Mouse (Mus musculus) heart, embryonic 10.5 days (tissue): ENCODE data around the gene Acp7. TPM values are rescaled to one million over a fixed set of nuclear protein-coding genes. Genes with fewer than 3 reads are reported as not detected.

Source experiments
- DNase-seq: peaks from one replicate; pipeline ENCODE4 v3.0.0-alpha.2; 2017; ENCODE audit warnings: low spot score
- H3K27ac ChIP-seq: fragments of 300-500 bp; sonication (generic); 2 replicates; pipeline ENCODE4 v1.5.1; 2016; ENCODE audit warnings: mild to moderate bottlenecking
- H3K27me3 ChIP-seq: fragments of 300-500 bp; sonication (generic); 2 replicates; pipeline ENCODE4 v1.6.1; 2016; ENCODE audit warnings: mild to moderate bottlenecking; ENCODE audit not compliant: poor library complexity, insufficient read depth, severe bottlenecking
- H3K36me3 ChIP-seq: fragments of 300-500 bp; sonication (generic); 2 replicates; pipeline ENCODE4 v1.6.1; 2016; ENCODE audit warnings: mild to moderate bottlenecking, moderate library complexity
- H3K4me1 ChIP-seq: fragments of 300-500 bp; sonication (generic); 2 replicates; pipeline ENCODE4 v1.6.1; 2016; ENCODE audit warnings: mild to moderate bottlenecking
- H3K4me3 ChIP-seq: fragments of 300-500 bp; sonication (generic); 2 replicates; pipeline ENCODE4 v1.5.1; 2016; ENCODE audit warnings: mild to moderate bottlenecking, moderate library complexity
- H3K9me3 ChIP-seq: fragments of 300-500 bp; sonication (generic); 2 replicates; pipeline ENCODE4 v1.6.1; 2016; ENCODE audit warnings: mild to moderate bottlenecking, moderate library complexity
- WGBS: fragments of 180-500 bp; shearing (Covaris S2); methylation state at CpG from one replicate; pipeline ENCODE4 v1.1.7; 2016; 5-methylcytosine and 5-hydroxymethylcytosine counted together
- polyA plus RNA-seq: library from polyadenylated mRNA; unstranded; fragments of >200 nt; fragmentation: Nextera tagmentation; extraction: Ambion mirVana; gene quantifications from 2 replicates; pipeline ENCODE4 v1.2.1, GENCODE M21; 2016

Acp7 gene
- polyA plus RNA-seq, 1 experiment from 2014 or later, result not detected

DNA sequence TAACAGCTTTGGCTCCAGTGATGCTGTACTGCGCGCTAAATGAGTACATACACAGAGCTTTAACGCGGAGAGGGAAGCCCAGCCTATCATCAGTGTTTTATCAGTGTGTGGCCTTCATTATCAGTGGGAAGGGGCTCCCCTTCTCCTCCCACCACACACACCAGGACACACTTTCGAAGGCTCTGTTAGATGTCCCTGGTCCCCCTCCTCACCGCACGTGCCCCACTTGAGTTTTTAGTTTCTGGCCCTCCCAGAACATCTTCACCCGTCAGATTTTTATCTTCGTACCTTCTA, 33.9 kb downstream of the Acp7 start:
- Histone ChIP-seq H3K27ac (peak overlapping the region; percentile 96), H3K27me3 (no peaks in the 10 kb centered on the region), H3K4me1 (peaks cover 51% of the 10 kb centered on the region), H3K36me3 (no peaks in the 10 kb centered on the region; the same call in 1 of the 2 replicates), H3K9me3 (no peaks in the 10 kb centered on the region), H3K4me3 (peak overlapping the region; percentile 86)
- WGBS, result 9% methylated on average over 9 of the region's 9 CpGs
- DNase-seq, result no peak

DNA sequence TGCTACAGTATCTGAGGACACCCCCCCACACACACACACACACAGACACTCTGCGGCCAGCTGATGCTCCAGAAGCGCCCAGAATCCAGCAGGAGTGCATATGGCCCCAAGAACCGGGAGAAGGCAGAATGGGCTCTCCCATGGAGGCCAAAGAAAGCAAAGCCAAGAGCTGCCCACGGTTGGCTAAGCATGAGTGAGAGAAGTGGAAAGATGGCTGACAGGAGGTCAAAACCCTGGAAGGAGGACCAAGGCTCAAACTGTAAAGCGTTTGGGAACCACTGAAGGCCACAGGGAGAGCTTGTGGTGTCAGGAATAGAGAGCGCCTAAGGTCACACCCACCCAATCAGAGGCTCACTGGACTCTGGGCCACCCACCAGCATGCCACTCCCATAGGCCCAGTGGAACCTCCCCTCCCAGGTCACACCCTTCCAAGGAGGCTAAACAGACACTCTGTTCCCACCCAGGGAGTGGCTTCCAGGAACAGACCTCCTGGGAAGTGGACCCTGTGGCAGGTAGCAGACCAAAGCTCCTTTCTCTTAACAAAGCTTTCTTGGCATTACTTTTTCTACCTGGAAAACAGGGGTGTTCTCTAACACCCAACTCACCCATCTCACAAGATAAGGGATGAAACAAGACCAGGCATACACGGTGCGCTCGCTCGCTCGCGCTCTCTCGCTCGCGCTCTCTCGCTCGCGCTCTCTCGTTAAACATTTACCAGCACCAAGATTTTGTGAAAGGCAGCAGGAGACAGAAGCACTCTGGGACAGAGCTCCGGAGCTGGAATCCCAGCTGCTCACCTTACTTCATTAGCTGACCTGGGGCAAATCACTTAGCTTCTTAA, 34.5 kb downstream of the Acp7 start:
- peak; percentile 92 for DNase-seq
- H3K9me3 ChIP-seq, result no peaks in the 10 kb centered on the region
- WGBS, result 35% methylated on average over 20 of the region's 20 CpGs

DNA sequence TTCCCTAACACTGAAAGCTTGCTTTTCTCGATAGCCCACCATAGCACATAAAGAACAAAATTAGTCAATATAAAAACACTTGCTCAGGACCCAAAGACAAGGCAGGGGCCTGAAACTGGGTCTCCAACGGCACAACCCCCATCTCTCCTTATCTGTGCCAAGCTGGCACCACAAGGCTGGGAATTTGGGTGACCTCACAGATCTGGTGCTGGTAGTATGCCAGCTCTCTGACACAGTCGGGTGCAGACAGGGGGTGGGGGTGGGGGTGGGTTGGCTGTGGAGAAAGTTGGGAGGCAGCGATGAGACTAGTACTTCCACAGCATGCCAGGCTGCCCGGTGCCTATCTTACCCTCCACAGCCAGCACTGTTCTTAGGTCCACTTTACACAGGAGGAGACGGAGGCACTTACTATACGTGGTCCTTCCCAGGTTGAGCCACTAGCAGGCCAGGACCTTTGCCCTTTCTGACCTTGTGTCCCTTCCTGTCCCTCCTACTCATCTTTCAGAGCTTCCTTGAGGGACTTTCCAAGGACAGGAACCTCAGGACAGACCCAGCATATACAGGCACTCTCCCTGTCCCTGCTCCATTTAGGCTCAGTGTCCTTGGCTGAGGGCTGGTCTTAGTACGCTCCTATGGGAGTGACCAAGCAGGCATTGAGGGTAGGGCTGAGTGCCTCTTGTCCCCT, 35.2 kb downstream of the Acp7 start:
- H3K27me3 ChIP-seq, result no peaks in the 10 kb centered on the region
- peak overlapping the region; percentile 86 for H3K4me3 ChIP-seq
- peak overlapping the region; percentile 96 for H3K27ac ChIP-seq
- DNase-seq, result no peak
- WGBS, result 77% methylated on average over 8 of the region's 8 CpGs
- no peaks in the 10 kb centered on the region for H3K9me3 ChIP-seq
- H3K4me1 ChIP-seq, result peaks cover 64% of the 10 kb centered on the region
- no peaks in the 10 kb centered on the region; the same call in 1 of the 2 replicates for H3K36me3 ChIP-seq

More for the DNA sequence above, 34.5 kb downstream of the Acp7 start:
- Histone ChIP-seq H3K4me3 (peak overlapping the region; percentile 86), H3K27ac (peak overlapping the region; percentile 96), H3K27me3 (no peaks in the 10 kb centered on the region), H3K4me1 (peaks cover 57% of the 10 kb centered on the region), H3K36me3 (no peaks in the 10 kb centered on the region; the same call in 1 of the 2 replicates)

DNA sequence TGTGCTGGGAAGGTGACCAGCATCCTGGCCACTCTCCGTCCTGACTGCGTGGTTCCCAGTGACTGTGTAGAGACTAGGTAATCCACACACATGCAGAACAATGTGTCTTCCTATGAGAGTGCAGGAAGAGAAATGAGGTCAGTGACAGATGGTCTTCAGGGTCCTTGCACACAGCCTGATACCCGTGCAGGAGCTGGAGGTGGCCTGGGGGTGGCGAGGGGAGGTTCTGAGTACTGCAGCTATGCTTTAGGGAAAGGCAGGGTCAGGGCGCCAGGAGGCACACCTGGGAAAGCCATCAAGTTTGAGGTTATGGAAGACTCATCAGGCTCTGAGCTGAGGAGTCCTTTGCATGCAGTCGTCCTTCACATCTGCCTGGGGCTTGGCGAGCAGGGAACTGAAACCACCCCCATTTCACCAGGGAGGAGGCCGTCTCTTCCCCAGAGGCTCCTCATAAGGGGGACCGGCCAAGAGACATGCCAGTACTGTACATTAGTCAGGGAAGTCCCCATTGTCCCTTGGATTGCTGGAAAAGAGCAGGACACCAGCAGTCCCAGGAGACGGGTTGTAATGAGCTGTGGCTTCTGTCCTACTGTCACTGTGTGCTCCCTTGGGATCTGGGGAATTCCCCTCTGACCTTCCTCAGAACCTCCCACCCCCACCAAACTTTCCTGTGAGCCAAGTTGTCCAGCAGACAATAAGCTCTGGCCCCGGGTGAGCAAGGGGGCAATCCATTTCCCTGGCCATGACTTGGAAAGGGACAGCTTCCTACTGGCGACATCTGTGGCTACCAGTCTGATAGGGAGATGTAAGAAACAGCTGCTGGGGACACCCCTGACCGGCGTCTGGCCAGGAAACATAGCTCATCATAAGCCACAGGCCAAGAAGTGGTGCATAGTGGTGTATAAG, 37.7 kb downstream of the Acp7 start:
- no peaks in the 10 kb centered on the region for H3K27me3 ChIP-seq
- no peaks in the 10 kb centered on the region for H3K9me3 ChIP-seq
- 47% methylated on average over 14 of the region's 14 CpGs for WGBS
- peaks cover 87% of the 10 kb centered on the region for H3K4me1 ChIP-seq
- H3K36me3 ChIP-seq, result no peaks in the 10 kb centered on the region; the same call in 1 of the 2 replicates
- no peak for DNase-seq
- H3K4me3 ChIP-seq, result no peak overlapping the region
- peak overlapping the region; percentile 57; the same call in 1 of the 2 replicates for H3K27ac ChIP-seq

DNA sequence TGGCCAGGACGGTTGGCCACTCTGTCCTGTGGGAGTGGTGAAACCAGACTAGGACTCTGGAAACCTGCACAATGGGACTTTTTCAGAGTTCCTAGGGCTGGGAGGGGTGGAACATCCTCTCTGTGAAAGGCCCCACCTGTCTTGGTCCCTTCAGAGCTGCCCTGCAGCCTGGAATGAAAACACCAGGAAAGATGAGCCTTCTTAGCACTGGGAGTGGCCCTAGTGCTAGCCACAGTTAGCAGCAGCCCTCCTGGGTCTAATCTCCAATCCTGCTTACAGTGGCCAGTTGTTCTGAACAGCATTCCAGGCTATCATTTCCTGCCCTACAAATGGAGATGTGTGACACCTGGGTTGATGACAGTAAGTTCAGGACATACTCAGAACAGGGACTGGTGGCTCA, 39.3 kb downstream of the Acp7 start:
- 65% methylated on average over 1 of the region's 1 CpGs for WGBS
- no peaks in the 10 kb centered on the region; the same call in 1 of the 2 replicates for H3K36me3 ChIP-seq
- H3K4me3 ChIP-seq, result no peak overlapping the region
- no peak for DNase-seq
- H3K9me3 ChIP-seq, result no peaks in the 10 kb centered on the region
- H3K27me3 ChIP-seq, result no peaks in the 10 kb centered on the region
- H3K27ac ChIP-seq, result 0 out of 2 replicates have a peak overlapping the region, but pooled peaks have one; percentile 37
- H3K4me1 ChIP-seq, result peaks cover 98% of the 10 kb centered on the region

DNA sequence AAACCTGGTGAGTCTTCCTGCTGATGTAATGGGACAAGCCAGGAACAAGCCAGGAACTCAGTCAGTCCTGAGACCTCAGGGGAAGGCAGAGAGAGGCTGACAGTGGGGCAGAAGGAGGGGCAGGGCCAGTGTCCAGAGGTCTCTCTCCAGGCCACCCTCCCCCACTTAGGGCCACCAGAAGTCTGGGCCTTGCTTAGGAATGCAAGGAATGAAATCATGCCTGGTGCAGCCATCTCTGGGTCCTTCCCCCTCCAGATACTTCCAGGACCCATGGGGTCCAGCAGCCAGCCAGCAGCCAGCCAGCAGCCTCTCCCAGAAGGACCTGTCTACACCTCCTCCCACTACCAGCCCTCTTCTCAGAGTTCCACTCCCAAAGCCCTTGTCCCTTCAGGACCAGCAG, 43.5 kb downstream of the Acp7 start:
- DNase-seq, result peak; percentile 89
- Histone ChIP-seq H3K36me3 (no peaks in the 10 kb centered on the region), H3K9me3 (no peaks in the 10 kb centered on the region), H3K27me3 (no peaks in the 10 kb centered on the region), H3K27ac (peak overlapping the region; percentile 82), H3K4me1 (peaks cover 98% of the 10 kb centered on the region), H3K4me3 (peak overlapping the region; percentile 20)

DNA sequence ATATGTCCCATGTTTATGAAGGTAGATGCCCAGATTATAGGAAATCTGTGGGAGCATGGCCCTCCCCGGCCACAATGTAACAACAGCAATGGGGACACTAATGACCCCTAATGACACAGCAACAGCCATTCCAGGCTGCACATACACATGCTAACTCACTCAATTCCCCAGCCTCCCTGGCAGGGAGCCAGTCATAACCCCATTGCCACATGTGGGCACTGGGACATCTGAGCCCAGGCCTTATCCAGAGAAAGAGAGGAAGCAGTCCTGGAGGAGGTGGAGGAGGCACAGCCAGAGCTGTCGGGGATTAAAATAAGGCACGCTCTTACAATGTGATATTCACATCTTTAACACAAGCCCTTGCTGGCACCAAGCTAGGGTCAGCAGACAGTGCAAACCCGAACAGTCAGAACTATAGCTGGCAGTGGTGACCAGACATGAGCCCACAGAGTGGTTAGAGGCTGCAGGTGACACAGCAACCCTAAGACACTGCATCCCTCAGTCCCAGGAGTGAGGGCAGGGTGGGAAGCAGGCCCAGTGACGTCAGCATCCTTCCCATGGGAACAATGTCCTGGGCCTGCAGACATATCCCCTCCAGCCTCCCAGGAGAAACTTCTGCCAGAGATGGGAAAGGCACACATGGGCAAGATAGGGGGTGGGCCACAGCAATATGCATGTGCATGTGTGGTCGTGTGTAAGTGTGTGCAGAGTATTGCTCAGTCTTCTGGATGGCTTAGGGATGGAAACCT, 44.3 kb downstream of the Acp7 start:
- Histone ChIP-seq H3K4me1 (peaks cover 91% of the 10 kb centered on the region), H3K9me3 (no peaks in the 10 kb centered on the region), H3K4me3 (peak overlapping the region; percentile 20; the same call in 1 of the 2 replicates), H3K27me3 (no peaks in the 10 kb centered on the region), H3K27ac (peak overlapping the region; percentile 82), H3K36me3 (no peaks in the 10 kb centered on the region)
- WGBS, result 60% methylated on average over 6 of the region's 6 CpGs
- no peak for DNase-seq

DNA sequence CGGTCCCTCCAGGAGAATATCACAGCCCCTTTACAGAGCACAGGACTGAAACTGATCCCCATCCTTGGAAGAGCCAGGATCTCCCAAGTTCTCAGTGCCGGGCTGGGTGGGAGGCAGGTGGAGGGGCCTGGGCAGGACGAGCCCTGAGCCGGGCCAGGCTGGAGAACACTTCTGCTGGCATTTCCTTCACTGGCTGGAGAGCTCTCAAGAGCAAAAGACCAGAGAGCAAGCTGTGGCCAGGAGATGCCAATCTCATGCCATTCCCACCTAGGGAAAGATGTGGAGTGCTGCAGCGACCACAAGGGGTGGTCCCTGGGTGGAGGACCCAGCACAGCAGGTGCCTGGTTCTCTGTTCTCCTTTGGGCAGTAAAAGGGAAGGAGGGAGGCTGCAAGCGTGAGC, 46.1 kb downstream of the Acp7 start:
- WGBS, result 79% methylated on average over 6 of the region's 6 CpGs
- no peaks in the 10 kb centered on the region for H3K9me3 ChIP-seq
- H3K4me3 ChIP-seq, result 0 out of 2 replicates have a peak overlapping the region, but pooled peaks have one; percentile 8
- no peak for DNase-seq
- peak overlapping the region; percentile 69 for H3K27ac ChIP-seq
- H3K27me3 ChIP-seq, result no peaks in the 10 kb centered on the region
- H3K4me1 ChIP-seq, result peaks cover 83% of the 10 kb centered on the region
- peaks cover 8% of the 10 kb centered on the region for H3K36me3 ChIP-seq

DNA sequence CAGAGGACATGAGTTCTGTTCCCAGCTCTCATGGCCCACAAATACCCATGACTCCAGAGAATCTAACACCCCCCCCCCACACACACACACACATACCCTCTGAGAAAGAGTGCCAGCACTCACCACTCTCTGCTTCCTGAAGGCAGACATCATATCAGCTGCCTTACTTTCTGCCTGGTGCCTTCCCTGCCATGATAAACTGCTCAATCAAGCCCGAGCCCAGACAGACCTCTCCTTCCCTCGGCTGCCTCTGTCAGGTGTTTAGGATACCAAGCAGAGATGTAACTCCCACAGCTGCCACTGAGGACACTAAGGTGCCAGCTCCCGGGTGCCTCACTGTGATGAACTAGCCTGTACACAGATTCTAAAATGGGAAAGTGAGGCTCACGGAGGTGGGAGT, 46.7 kb downstream of the Acp7 start:
- H3K36me3 ChIP-seq, result peaks cover 8% of the 10 kb centered on the region
- DNase-seq, result no peak
- H3K4me3 ChIP-seq, result no peak overlapping the region
- H3K9me3 ChIP-seq, result no peaks in the 10 kb centered on the region
- peaks cover 83% of the 10 kb centered on the region for H3K4me1 ChIP-seq
- no peaks in the 10 kb centered on the region for H3K27me3 ChIP-seq
- 30% methylated on average over 4 of the region's 4 CpGs for WGBS
- H3K27ac ChIP-seq, result peak overlapping the region; percentile 69

DNA sequence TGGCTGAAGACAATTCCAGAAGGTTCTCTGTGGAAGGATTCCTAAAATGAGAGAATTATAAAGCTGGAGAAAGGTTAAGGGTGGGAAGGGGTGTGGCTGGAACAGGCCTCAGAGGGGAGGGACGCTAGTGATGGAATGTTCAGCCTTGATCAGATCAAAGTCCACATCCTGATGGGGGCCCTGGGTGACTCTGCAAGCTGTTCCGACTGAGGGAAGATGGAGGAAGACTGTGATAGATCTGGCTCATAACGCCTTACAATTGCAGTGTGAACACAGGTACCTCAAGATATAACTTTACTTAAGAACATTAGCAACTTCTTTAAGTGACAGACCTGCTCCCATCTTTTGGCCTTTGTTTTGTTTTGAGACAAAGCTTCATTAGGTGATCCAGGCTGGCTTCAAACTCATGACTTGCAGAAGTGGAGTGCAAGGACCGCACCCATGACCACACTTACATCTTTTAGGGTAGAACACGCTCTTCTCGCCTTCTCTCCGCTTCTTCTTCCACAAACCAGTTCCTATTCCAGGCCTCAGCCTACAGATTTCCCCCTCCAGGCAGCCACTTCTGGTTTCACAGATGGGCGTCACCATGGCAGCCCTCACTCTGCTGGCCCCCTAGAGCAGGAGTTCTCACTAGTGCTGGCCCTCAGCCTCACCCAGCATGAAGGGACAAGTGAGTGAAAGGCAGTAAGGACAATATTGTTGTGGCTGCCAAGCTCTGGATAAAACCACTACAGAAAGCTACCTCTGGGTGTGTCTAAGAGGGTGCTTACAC, 47.4 kb downstream of the Acp7 start:
- Histone ChIP-seq H3K9me3 (no peaks in the 10 kb centered on the region), H3K27ac (peak overlapping the region; percentile 69), H3K4me3 (no peak overlapping the region), H3K4me1 (peaks cover 83% of the 10 kb centered on the region), H3K27me3 (no peaks in the 10 kb centered on the region), H3K36me3 (peaks cover 8% of the 10 kb centered on the region)
- no peak for DNase-seq
- 68% methylated on average over 8 of the region's 8 CpGs for WGBS

DNA sequence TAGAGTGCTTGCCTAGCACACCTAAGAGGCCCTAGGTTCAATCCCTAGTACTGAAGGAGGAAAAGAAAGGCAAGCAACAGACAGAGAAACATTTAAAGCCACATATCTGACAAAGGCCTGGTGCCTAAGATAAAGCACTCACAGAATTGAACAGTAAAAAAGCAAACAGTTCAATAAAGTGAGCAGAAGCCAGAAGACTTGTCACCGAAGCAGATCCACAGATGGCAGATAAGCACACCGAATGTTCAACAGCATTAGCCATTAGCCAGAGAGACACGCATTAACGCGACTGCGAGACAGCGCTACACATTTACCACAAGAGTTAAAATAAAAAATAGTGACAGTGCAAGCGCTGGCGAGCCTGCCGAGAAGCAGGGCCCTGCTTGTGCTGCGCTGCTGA, 48.3 kb downstream of the Acp7 start:
- H3K27ac ChIP-seq, result peak overlapping the region; percentile 38; the same call in 1 of the 2 replicates
- no peak for DNase-seq
- H3K9me3 ChIP-seq, result no peaks in the 10 kb centered on the region
- 80% methylated on average over 11 of the region's 11 CpGs for WGBS
- no peak overlapping the region for H3K4me3 ChIP-seq
- peaks cover 83% of the 10 kb centered on the region for H3K4me1 ChIP-seq
- no peaks in the 10 kb centered on the region for H3K27me3 ChIP-seq
- peaks cover 8% of the 10 kb centered on the region for H3K36me3 ChIP-seq
